Mouse (Mus musculus) hindbrain, embryonic 10.5 days (tissue): Measurements from ENCODE around the gene Rapgef3. TPM values are rescaled to one million over a fixed set of nuclear protein-coding genes. Genes with fewer than 3 reads are reported as not detected.

ENCODE experiments used
- DNase-seq: peaks from one replicate; pipeline ENCODE4 v3.0.0-alpha.2; 2017; ENCODE audit warnings: low spot score
- H3K27ac ChIP-seq: fragments of 300-500 bp; sonication (generic); 2 replicates; pipeline ENCODE4 v1.5.1; 2016; ENCODE audit warnings: mild to moderate bottlenecking, moderate library complexity
- H3K27me3 ChIP-seq: fragments of 300-500 bp; sonication (generic); 2 replicates; pipeline ENCODE4 v1.6.1; 2016; ENCODE audit warnings: mild to moderate bottlenecking; ENCODE audit not compliant: poor library complexity, insufficient read depth, severe bottlenecking
- H3K36me3 ChIP-seq: fragments of 300-500 bp; sonication (generic); 2 replicates; pipeline ENCODE4 v1.6.1; 2016; ENCODE audit warnings: mild to moderate bottlenecking, moderate library complexity
- H3K4me1 ChIP-seq: fragments of 300-500 bp; sonication (generic); replicated peaks from 2 replicates; pipeline ENCODE4 v1.6.1; 2016; ENCODE audit warnings: mild to moderate bottlenecking
- H3K4me3 ChIP-seq: fragments of 300-500 bp; sonication (generic); 2 replicates; pipeline ENCODE4 v1.5.1; 2016; ENCODE audit warnings: mild to moderate bottlenecking, moderate library complexity
- H3K9me3 ChIP-seq: fragments of 300-500 bp; sonication (generic); 2 replicates; pipeline ENCODE4 v1.6.1; 2016; ENCODE audit warnings: mild to moderate bottlenecking, moderate library complexity
- WGBS: fragments of 180-500 bp; shearing (Covaris S2); methylation state at CpG from one replicate; pipeline ENCODE4 v1.1.7; 2016; 5-methylcytosine and 5-hydroxymethylcytosine counted together
- polyA plus RNA-seq: library from polyadenylated mRNA; unstranded; fragments of >200 nt; fragmentation: Nextera tagmentation; extraction: Ambion mirVana; gene quantifications from 2 replicates; pipeline ENCODE4 v1.2.1, GENCODE M21; 2016

Gene Rapgef3
- polyA plus RNA-seq, 1 experiment from 2014 or later = 6.2 TPM

DNA sequence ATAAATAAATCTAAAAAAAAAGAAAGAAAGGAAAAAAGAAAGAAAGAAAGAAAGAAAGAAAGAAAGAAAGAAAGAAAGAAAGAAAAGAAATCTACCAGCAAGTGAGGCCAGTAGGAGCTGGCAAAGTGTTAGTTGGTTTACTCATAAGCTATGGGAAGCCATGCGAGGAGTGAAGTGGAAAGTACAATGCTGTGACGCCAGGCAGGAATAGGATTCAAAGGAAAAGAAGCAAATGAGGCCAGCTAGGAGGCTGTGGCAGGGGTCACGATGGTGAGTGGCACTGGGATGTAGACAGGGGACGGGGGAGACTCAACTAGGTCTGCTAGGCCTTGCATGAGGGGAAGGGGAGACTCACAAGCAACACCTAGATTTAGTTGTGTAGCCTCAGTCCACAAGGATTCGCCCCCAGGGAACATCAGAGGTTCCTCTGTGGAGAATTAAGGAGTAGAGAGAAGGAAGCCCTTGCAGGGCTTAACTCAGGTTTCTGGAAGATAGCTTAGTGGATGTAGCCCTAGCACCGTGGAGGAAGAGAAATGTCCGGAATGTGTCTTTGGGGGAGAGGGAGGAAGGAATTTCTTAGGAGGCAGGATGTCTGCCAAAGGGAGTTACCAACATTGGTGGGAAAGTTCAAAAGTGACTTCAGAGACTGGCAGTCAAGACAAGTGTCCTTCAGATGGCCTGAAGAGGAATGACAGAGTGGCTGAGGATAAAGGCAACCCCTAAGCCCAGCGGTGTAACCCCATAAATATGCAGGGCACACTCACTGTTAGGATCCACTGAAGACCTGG lies 10.7 kb upstream of the Rapgef3 start, which contains the start of gene Slc48a1:
TSS of gene Slc48a1 (plus strand) at position 210 of the 788 bp plus-strand sequence.
- Histone ChIP-seq H3K9me3 (no peaks in the 10 kb centered on the region), H3K36me3 (no peaks in the 10 kb centered on the region), H3K27me3 (peaks cover 53% of the 10 kb centered on the region), H3K4me3 (no peak within 1 kb of the TSS), H3K27ac (0 out of 2 replicates have a peak within 1 kb of the TSS, but pooled peaks have one; percentile 40), H3K4me1 (peaks cover 40% of the 10 kb centered on the region)
- no peak for DNase-seq
- 72% methylated on average over 8 of the region's 8 CpGs for WGBS

DNA sequence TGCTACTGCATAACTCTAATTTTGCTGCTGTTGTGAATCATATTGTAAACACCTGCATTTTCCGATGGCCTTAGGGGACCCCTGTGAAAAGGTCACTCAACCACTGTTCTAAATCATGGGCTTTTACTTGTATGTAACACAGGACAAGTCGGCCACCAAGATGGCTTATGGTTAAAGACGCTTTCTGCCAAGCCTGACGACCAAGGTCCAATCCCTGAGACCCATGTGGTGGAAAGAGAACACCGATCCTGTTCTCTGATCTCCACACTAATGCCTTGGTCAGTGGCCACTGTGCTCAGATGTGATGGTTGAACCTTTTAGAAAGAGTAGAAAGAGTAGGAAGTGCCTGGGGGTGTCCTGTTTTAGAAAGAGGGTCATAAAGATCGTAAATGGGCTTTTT lies 9.1 kb upstream of the Rapgef3 start:
- Histone ChIP-seq H3K27ac (no peak overlapping the region), H3K9me3 (no peaks in the 10 kb centered on the region), H3K27me3 (peaks cover 37% of the 10 kb centered on the region), H3K4me3 (no peak overlapping the region), H3K4me1 (peaks cover 39% of the 10 kb centered on the region), H3K36me3 (no peaks in the 10 kb centered on the region)
- WGBS = 85% methylated on average over 6 of the region's 6 CpGs
- DNase-seq = no peak

DNA sequence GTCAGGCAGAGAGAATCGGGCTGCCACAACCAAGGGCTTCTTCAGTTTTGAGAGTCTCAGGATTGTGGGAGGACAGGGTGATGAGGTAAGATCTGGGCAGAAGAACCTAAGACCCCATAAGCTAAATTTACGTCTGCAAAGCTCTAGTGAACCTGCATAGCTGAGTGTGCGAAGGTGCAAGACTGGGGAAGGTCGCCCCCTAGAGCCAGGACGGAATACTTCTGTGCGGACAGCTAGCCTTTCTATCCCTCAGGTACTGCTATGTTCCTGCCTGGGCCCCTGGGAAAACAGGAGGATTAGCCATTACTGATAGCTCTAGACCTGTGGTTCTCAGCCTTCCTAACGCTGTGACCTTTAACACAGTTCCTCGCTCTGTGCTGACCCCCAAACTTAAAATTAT lies 8.7 kb upstream of the Rapgef3 start:
- DNase-seq = peak; percentile 63
- Histone ChIP-seq H3K36me3 (no peaks in the 10 kb centered on the region), H3K9me3 (no peaks in the 10 kb centered on the region), H3K4me3 (0 out of 2 replicates have a peak overlapping the region, but pooled peaks have one; percentile 9), H3K4me1 (peaks cover 36% of the 10 kb centered on the region), H3K27ac (peak overlapping the region; percentile 3; the same call in 1 of the 2 replicates), H3K27me3 (peaks cover 33% of the 10 kb centered on the region)
- WGBS = 10% methylated on average over 8 of the region's 8 CpGs

DNA sequence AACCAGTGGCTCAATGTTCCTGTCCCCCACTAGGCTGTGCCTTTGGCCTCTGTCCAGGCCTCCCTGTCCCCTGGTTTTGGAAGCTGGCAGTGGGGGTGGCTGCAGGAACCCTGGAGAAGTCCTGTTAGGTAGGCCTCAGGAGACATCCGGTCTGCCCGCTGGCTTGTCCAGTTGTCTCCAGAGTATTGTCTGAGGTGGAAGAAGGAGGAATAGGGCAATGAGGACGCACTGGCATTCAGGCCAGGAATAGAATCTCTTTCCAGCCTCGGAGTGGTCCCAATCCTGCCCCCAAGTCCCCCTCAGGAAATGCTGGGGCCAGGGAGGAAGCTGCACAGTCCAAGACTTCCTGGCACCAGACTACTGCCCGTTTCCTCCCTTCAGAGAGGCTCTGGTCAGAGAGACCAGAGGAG lies 6.2 kb upstream of the Rapgef3 start:
- 66% methylated on average over 5 of the region's 5 CpGs for WGBS

DNA sequence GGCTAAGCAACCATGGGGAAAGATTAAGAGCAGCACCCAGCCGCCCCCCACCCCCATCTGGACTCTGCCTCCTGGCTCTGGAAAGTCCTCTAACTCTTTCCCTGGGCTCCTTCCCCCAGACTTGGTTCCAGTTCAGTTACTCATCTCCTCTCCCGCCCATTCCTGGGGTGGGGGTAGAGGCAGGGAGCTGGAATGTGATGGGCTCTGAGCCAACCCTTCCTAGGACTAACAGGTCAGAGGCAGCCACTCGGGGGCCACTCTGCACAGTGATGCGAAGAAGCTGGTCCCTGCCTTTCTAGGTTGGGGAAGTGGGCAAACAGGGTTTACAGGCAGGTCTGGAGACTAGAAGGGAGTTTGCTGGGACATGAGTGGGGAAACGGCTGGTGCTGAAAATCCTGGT lies 5.3 kb upstream of the Rapgef3 start:
- H3K9me3 ChIP-seq = no peaks in the 10 kb centered on the region
- peak; percentile 44 for DNase-seq
- peaks cover 57% of the 10 kb centered on the region for H3K27me3 ChIP-seq
- peaks cover 35% of the 10 kb centered on the region for H3K4me1 ChIP-seq
- no peak overlapping the region for H3K4me3 ChIP-seq
- H3K27ac ChIP-seq = peak overlapping the region; percentile 66
- H3K36me3 ChIP-seq = no peaks in the 10 kb centered on the region
- 43% methylated on average over 5 of the region's 5 CpGs for WGBS

More for the DNA sequence above, 6.2 kb upstream of the Rapgef3 start:
- peak overlapping the region; percentile 66 for H3K27ac ChIP-seq
- peaks cover 31% of the 10 kb centered on the region for H3K4me1 ChIP-seq
- no peaks in the 10 kb centered on the region for H3K9me3 ChIP-seq
- H3K36me3 ChIP-seq = no peaks in the 10 kb centered on the region
- peaks cover 49% of the 10 kb centered on the region for H3K27me3 ChIP-seq
- H3K4me3 ChIP-seq = no peak overlapping the region
- peak; percentile 28 for DNase-seq

DNA sequence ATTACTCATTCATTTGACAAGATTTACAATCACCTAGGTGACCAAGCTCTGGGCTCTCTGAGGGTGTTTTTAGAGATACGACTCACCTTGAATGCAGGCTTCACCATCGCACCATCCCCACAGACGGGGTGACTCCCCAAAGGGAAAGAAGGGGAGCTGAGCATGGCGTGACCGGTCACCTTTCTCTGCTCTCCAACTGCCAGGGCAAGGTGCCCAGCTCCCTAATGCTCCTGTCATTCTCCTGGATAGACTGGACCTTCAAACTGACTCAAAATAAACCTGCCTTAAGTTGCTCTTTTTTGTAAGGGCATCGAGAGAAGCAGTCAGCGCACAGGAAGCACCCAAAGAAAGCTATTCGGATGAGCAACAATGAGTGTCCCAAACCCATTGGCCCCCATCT lies 2.5 kb upstream of the Rapgef3 start:
- Histone ChIP-seq H3K4me1 (peaks cover 57% of the 10 kb centered on the region), H3K27me3 (peaks cover 76% of the 10 kb centered on the region)

DNA sequence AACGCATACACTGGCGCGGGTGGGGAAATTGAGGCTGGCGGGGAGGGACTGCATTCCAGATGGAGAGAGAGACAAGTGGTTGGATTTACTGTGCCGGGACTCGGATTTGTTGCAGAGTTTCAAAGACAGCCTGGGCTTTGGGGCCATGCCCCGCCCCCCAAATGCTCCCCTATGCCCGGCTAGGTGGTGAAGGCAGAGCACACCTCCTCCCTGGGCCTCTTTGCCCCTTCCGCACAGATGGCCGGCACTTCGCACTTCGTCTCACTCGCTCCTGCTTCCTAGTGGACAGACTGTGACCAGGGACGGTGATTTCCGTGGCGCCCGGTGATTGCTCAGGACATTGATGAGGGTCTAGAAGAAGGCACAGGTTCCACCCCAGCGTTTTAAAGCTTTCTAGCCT lies 420 bp upstream of the Rapgef3 start:
- peak; percentile 42 for DNase-seq
- WGBS = under 1% methylated on average over 18 of the region's 18 CpGs
- H3K4me3 ChIP-seq = peak overlapping the region; percentile 59
- H3K27ac ChIP-seq = peak overlapping the region; percentile 82
- no peaks in the 10 kb centered on the region for H3K36me3 ChIP-seq
- H3K4me1 ChIP-seq = peaks cover 57% of the 10 kb centered on the region
- H3K9me3 ChIP-seq = no peaks in the 10 kb centered on the region
- H3K27me3 ChIP-seq = peaks cover 79% of the 10 kb centered on the region

More for the DNA sequence above, 2.5 kb upstream of the Rapgef3 start:
- Histone ChIP-seq H3K36me3 (no peaks in the 10 kb centered on the region), H3K4me3 (no peak overlapping the region), H3K27ac (no peak overlapping the region), H3K9me3 (no peaks in the 10 kb centered on the region)
- 81% methylated on average over 8 of the region's 8 CpGs for WGBS
- no peak for DNase-seq

DNA sequence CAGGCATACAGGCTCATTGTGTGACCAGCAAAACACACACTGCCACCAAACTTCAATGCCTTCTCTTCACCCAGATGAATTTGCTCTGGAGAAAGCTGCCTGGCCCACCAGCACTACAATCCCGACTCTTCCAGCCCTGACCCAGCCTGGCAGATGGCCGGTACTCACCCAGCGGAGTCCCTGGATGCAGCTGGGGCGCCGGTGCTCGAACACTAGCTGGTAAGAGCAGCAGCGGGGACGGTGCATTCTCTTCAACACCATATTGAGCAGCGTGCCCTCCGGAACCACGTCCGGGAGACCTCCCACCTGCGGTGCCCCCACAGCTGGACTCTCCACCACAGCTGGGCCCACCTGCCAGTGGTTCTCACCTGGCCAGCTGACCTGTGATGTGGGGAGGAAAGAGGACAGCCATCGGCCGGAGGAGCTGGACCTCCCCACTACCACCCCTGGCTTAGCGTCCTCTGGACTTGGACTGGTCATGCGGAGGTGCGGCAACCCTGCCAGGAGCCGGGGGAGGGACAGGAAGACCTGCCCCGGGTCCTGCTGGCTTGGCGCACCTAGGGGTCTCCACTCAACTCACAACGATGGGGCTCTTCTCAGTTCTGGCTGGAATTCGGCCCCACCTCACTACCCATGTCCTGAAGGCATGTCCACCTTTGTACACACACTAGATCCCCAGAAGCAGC lies 1.0 kb downstream of the Rapgef3 start:
- peak overlapping the region; percentile 59 for H3K4me3 ChIP-seq
- WGBS = 5% methylated on average over 23 of the region's 23 CpGs
- H3K27ac ChIP-seq = peak overlapping the region; percentile 72
- H3K9me3 ChIP-seq = no peaks in the 10 kb centered on the region
- H3K27me3 ChIP-seq = peaks cover 87% of the 10 kb centered on the region
- no peaks in the 10 kb centered on the region for H3K36me3 ChIP-seq
- H3K4me1 ChIP-seq = peaks cover 63% of the 10 kb centered on the region
- DNase-seq = peak; percentile 45

DNA sequence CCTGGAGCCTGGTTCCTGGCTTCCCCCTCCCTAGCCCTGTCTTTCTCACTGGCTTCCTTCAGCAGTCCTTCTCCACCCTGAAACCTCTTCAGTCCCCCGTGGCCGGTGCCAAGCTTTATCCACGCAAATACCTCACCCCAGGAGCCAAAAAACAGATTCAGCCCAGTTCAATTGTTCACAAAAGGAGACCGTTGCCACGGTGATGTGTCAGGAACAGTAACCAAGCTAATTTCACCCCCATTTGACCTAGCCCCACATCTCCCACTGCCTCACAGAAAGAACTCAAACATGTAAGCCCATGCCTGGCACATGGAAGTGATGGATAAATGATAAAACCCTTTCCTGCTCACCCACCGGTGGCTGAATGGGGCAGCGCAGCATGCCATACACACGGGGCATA lies 1.6 kb downstream of the Rapgef3 start:
- DNase-seq = peak; percentile 51
- H3K27me3 ChIP-seq = peaks cover 89% of the 10 kb centered on the region
- peaks cover 69% of the 10 kb centered on the region for H3K4me1 ChIP-seq
- peak overlapping the region; percentile 72 for H3K27ac ChIP-seq
- H3K36me3 ChIP-seq = no peaks in the 10 kb centered on the region
- peak overlapping the region; percentile 59 for H3K4me3 ChIP-seq
- no peaks in the 10 kb centered on the region for H3K9me3 ChIP-seq
- WGBS = 9% methylated on average over 8 of the region's 8 CpGs

DNA sequence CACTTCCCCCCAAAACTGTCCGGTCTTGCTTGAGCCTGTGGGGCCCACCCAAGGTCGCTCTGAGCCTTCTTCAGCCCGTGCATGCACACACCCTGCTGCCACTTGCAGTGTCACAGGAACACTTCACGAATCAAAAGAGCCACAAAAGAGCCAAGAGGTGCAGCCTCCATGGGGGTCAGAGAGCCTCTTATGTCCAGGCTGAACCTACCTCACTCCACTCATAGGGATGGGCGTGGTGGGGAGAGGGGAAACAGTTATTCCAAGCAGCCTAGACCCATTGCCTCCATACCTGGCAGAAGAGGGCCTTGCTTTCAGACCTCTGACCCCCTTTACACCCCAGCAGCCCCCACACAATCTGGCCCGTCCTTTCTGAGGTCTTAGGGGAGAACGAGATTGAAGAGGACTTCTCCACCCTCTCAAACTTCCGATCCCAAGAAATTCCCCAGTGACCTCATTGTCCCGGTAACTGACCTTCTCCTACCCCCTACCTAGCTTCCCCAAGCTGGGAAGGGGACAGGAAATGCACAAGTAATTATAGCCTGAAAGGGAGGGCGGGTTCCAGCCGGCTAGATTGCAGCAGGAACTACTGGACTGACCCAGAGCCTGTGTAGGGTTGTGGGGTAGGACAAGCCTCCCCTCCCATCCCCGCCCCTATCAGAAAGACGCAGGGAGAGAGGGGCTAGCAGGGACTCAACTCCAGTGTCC lies 2.5 kb downstream of the Rapgef3 start:
- H3K27ac ChIP-seq = 0 out of 2 replicates have a peak overlapping the region, but pooled peaks have one; percentile 72
- peak overlapping the region; percentile 59; the same call in 1 of the 2 replicates for H3K4me3 ChIP-seq
- 30% methylated on average over 13 of the region's 13 CpGs for WGBS
- H3K4me1 ChIP-seq = peaks cover 70% of the 10 kb centered on the region
- DNase-seq = no peak
- H3K27me3 ChIP-seq = peaks cover 85% of the 10 kb centered on the region
- H3K9me3 ChIP-seq = no peaks in the 10 kb centered on the region
- no peaks in the 10 kb centered on the region for H3K36me3 ChIP-seq

DNA sequence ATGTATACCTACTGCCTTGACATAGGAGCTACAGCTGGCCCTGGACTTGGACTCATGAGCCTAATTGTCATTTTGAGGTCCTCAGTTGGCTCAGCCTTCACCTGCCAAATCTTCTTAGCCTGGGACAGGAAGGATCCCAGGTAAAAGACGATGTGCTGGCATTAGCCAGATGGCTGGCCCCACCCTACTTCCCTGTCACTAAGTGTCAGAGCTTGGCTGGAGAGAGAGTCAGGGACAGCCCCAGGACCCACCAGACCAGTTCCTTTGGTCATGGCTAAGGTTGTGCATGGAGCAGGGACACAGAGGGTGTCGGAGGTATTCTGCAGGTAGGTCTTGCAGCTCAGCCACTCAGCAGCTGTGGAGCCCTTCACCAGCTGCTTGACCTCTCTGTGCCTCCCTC lies 3.2 kb downstream of the Rapgef3 start:
- no peaks in the 10 kb centered on the region for H3K9me3 ChIP-seq
- no peak overlapping the region for H3K4me3 ChIP-seq
- H3K36me3 ChIP-seq = no peaks in the 10 kb centered on the region
- peaks cover 83% of the 10 kb centered on the region for H3K27me3 ChIP-seq
- DNase-seq = no peak
- 75% methylated on average over 2 of the region's 2 CpGs for WGBS
- H3K27ac ChIP-seq = no peak overlapping the region
- peaks cover 70% of the 10 kb centered on the region for H3K4me1 ChIP-seq

DNA sequence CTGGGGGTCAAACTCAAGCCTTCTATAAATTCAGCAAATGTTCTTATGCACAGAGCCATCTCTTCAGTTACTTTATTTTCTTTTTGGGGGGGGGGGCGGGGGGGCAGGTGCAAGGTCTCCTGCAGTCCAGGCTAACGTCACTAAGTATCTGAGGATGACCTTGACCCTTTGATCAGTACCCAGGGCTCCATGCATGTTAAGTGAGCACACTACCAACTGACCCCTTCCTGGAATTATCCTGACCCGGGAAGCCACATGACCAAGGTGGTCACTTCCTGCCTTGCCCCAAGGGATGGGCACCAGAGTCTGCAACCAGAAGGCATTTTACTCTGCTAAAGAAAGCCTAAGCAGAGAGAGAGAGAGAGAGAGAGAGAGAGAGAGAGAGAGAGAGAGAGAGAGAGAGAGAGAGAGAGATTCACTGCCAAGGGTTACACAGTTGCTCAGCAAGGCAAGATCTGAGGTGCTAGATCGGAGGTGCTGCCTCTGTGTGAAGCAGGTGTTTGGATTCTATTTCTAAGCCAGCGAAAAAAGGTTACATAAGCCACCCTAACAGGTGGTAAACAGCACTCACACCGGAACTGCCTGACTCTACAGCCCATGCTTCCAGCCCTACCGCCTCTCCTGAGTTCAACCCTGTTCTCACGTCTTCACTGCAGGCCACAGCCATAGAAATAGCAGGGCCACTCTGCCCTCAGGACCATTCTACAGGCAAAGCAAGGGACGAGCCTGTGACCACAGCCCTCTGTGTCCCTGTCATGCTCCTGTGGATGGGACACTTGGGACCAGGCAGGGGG lies 4.3 kb downstream of the Rapgef3 start:
- H3K4me1 ChIP-seq = peaks cover 69% of the 10 kb centered on the region
- peaks cover 72% of the 10 kb centered on the region for H3K27me3 ChIP-seq
- DNase-seq = no peak
- no peaks in the 10 kb centered on the region for H3K36me3 ChIP-seq
- no peak overlapping the region for H3K27ac ChIP-seq
- no peak overlapping the region for H3K4me3 ChIP-seq
- H3K9me3 ChIP-seq = no peaks in the 10 kb centered on the region
- WGBS = 61% methylated on average over 9 of the region's 9 CpGs
